Mouse (Mus musculus) mouse embryonic stem cell (cell line): ENCODE measurements around the gene E130308A19Rik.

Source experiments
- in situ Hi-C, 2 experiments: fragments of 300-500 bp; cut with MboI; formaldehyde crosslinking; loops; 1 replicate in 1 of 2; 3 replicates in 1 of 2; pipeline ENCODE4 v1.14.3; 2019 to 2020; ENCODE audit warnings: low sequenced_read_pairs in 2 of 2, low pct_unique_long_range_greater_than_20kb in 1 of 2, mixed read lengths in 1 of 2; ENCODE audit not compliant: unreplicated experiment in 1 of 2

The E130308A19Rik gene

GRCm38 (mm10) chr4:59629076-59629874 lies 3.3 kb downstream of the E130308A19Rik start:
- in situ Hi-C loops = no loop called here

- in situ Hi-C loops = no loop called here
These were observed 4.1 kb downstream of the E130308A19Rik start for GRCm38 (mm10) chr4:59630122-59630521.

GRCm38 (mm10) chr4:59634532-59634931 lies 8.5 kb downstream of the E130308A19Rik start:
- in situ Hi-C loops = no loop called here

GRCm38 (mm10) chr4:59639163-59639562 lies 13.2 kb downstream of the E130308A19Rik start:
- in situ Hi-C loops = no loop called here

GRCm38 (mm10) chr4:59640720-59641119 lies 14.7 kb downstream of the E130308A19Rik start:
- in situ Hi-C loops = no loop called here

GRCm38 (mm10) chr4:59642039-59642438 lies 16.0 kb downstream of the E130308A19Rik start:
- in situ Hi-C loops = no loop called here

GRCm38 (mm10) chr4:59642657-59643056 lies 16.6 kb downstream of the E130308A19Rik start:
- in situ Hi-C loops = no loop called here

GRCm38 (mm10) chr4:59644431-59644830 lies 18.4 kb downstream of the E130308A19Rik start:
- in situ Hi-C loops = no loop called here

- in situ Hi-C loops = no loop called here
These were observed 19.0 kb downstream of the E130308A19Rik start for GRCm38 (mm10) chr4:59644992-59645391.

GRCm38 (mm10) chr4:59645610-59646009 lies 19.6 kb downstream of the E130308A19Rik start:
- in situ Hi-C loops = no loop called here

- in situ Hi-C loops = no loop called here
These were observed 20.1 kb downstream of the E130308A19Rik start for GRCm38 (mm10) chr4:59646020-59646696.

- in situ Hi-C loops = no loop called here
These were observed 23.1 kb downstream of the E130308A19Rik start for GRCm38 (mm10) chr4:59649119-59649518.

GRCm38 (mm10) chr4:59652166-59652681 lies 26.2 kb downstream of the E130308A19Rik start:
- in situ Hi-C loops = no loop called here

- in situ Hi-C loops = no loop called here
These were observed 30.1 kb downstream of the E130308A19Rik start for GRCm38 (mm10) chr4:59656061-59656642.

GRCm38 (mm10) chr4:59662163-59662562 lies 36.2 kb downstream of the E130308A19Rik start:
- in situ Hi-C loops = no loop called here

- in situ Hi-C loops = no loop called here
These were observed 37.4 kb downstream of the E130308A19Rik start for GRCm38 (mm10) chr4:59663451-59663850.

- in situ Hi-C loops = no loop called here
These were observed 40.7 kb downstream of the E130308A19Rik start for GRCm38 (mm10) chr4:59666550-59667317.

GRCm38 (mm10) chr4:59668050-59668449 lies 42.0 kb downstream of the E130308A19Rik start:
- in situ Hi-C loops = no loop called here

GRCm38 (mm10) chr4:59669131-59669530 lies 43.1 kb downstream of the E130308A19Rik start:
- in situ Hi-C loops = no loop called here
